10 mouse cellular contexts compared by ENCODE assay signal in genomic region chr12:102453581-102453980, GRCm38 (mm10). TPM values are rescaled to one million over a fixed set of nuclear protein-coding genes. Genes with fewer than 3 reads are reported as not detected.
DNase-seq lines count a peak whose midpoint lies in the region; ATAC-seq lines count a peak whose summit lies in the region.
"Had no signal": no experiment of that assay in that cellular context is flagged by ENCODE, and none has a peak within 500 bp of the region (broad histone marks: within the 10 kb centered on the region; RNA-seq: fewer than 3 reads in every experiment).

No protein-coding gene starts in this region.

- H3K9me3 ChIP-seq in neural tube, embryonic 15.5 days (replicated peaks), result no peaks in the 10 kb centered on the region
- H3K9me3 ChIP-seq: hindbrain, embryonic 15.5 days had no signal

- no peak overlapping the region for H3K4me2 ChIP-seq in neural tube, embryonic 15.5 days
- H3K4me2 ChIP-seq: hindbrain, embryonic 15.5 days; lung, embryonic 14.5 days had no signal

- peak; percentile 98 for DNase-seq in heart, adult 11 months
- DNase-seq in heart, postnatal 36 days, result no peak
- peak; percentile 42 for DNase-seq in 3134 (ENCODE audit: extremely low read depth, insufficient read length, low spot score)
- DNase-seq in fibroblast of lung, adult 2 months (ENCODE audit: low read depth), result peak; percentile 98
- peak; percentile 79 for DNase-seq in large intestine, adult 2 months (ENCODE audit: low read depth, low spot score)
- no peak for DNase-seq in cerebellum, postnatal 36 days
- no peak for DNase-seq in left cerebral cortex, postnatal 36 days (ENCODE audit: low spot score in 2 of 2)
- DNase-seq: lung, embryonic 14.5 days had no signal

- no peak overlapping the region for H3K9ac ChIP-seq in neural tube, embryonic 15.5 days (replicated peaks)
- H3K9ac ChIP-seq: hindbrain, embryonic 15.5 days; lung, embryonic 14.5 days had no signal

- H3K36me3 ChIP-seq in neural tube, embryonic 15.5 days, result no peaks in the 10 kb centered on the region
- H3K36me3 ChIP-seq: hindbrain, embryonic 15.5 days had no signal

- no peak for ATAC-seq in neural tube, embryonic 15.5 days (ENCODE audit: low FRiP score)

- no peaks in the 10 kb centered on the region for H3K27me3 ChIP-seq in neural tube, embryonic 15.5 days (replicated peaks)
- H3K27me3 ChIP-seq: hindbrain, embryonic 15.5 days had no signal

- 8% methylated on average over 6 of the region's 6 CpGs for WGBS in large intestine, adult 2 months
- WGBS in neural tube, embryonic 15.5 days, result 35% methylated on average over 6 of the region's 6 CpGs

- intact Hi-C loops in heart, postnatal 36 days (cut with DNase I), result loop anchor here (5.0 kb wide), 1 partner anchor 36 kb away; no protein-coding TSS in a partner anchor
- intact Hi-C loops in left cerebral cortex, postnatal 36 days (cut with DNase I), result no loop called here

- no peak overlapping the region for H3K4me3 ChIP-seq in neural tube, embryonic 15.5 days (replicated peaks)
- H3K4me3 ChIP-seq: hindbrain, embryonic 15.5 days had no signal

- no peaks in the 10 kb centered on the region for H3K4me1 ChIP-seq in neural tube, embryonic 15.5 days
- H3K4me1 ChIP-seq: hindbrain, embryonic 15.5 days had no signal

- no peak overlapping the region for H3K27ac ChIP-seq in neural tube, embryonic 15.5 days (replicated peaks)
- H3K27ac ChIP-seq: hindbrain, embryonic 15.5 days had no signal

RNA-seq across cellular contexts. Expression of gene Lgmn, which starts 14.0 kb away (rescaled TPM):
- total RNA-seq in heart, postnatal 36 days (2021), result 10 to 100 TPM; 74.6 to 79.7 TPM
- 91.8 and 104 TPM in 2 replicates for polyA plus RNA-seq in large intestine, adult 2 months (2012; rRNA removed)
- 100 to 1,000 TPM; 101 to 114 TPM for total RNA-seq in left cerebral cortex, postnatal 36 days (2021)
- 117 and 123 TPM in 2 replicates for polyA plus RNA-seq in neural tube, embryonic 15.5 days (2015; fragmentation: Nextera tagmentation; extraction: Ambion mirVana)

RNA-seq across cellular contexts. Expression of gene Golga5, which starts 15.4 kb away (rescaled TPM):
- total RNA-seq in heart, postnatal 36 days (2021), result 10 to 100 TPM; 27.3 to 29.8 TPM
- 11.4 and 14.8 TPM in 2 replicates for polyA plus RNA-seq in large intestine, adult 2 months (2012; rRNA removed)
- 10 to 100 TPM; 29.1 to 29.5 TPM for total RNA-seq in left cerebral cortex, postnatal 36 days (2021)
- polyA plus RNA-seq in neural tube, embryonic 15.5 days (2015; fragmentation: Nextera tagmentation; extraction: Ambion mirVana), result 24.6 and 27.6 TPM in 2 replicates

Comparison
In these comparisons a context has a peak if more than half of its experiments do, and no peak if none do; other contexts are left out.
1. DNase-seq: peak in heart, adult 11 months (single experiment), 3134 (single experiment), fibroblast of lung, adult 2 months (single experiment) and large intestine, adult 2 months (single experiment); none in heart, postnatal 36 days (0 of 2), cerebellum, postnatal 36 days (0 of 2) and left cerebral cortex, postnatal 36 days (0 of 2).